Mouse (Mus musculus): ENCODE data around the gene Gpc6. TPM values are rescaled to one million over a fixed set of nuclear protein-coding genes. Genes with fewer than 3 reads are reported as not detected.

Gpc6 gene
- polyA plus RNA-seq, 1 experiment from 2014 or later: 11.4 TPM

- no peak overlapping the region for H3K4me2 ChIP-seq (replicated peaks; ENCODE audit: low read depth)
These were observed 644.2 kb downstream of the Gpc6 start for GRCm38 (mm10) chr14:117569278-117569677.

DNA sequence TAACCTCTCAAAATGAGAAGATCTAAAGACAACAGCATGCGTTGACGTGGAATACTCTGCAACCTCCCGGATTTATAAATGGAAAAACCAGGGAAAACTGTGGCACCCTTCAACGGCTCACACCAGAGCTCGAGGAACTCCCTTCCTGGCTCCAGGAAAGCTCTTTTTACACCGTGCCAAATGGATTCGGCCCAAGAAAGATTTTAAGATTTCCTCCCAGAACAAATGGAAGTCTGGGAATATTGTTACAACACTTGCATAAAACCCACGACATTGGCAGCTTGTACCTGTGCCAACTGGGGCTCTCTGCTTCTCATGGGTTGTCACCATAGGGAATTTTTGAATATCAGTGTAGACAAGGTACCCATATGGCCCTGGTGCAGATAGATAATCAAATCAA, 647.1 kb downstream of the Gpc6 start:
- Histone ChIP-seq H3K4me2 (replicated peaks; ENCODE audit: low read depth) (no peak overlapping the region), H3K27me3 (ENCODE audit: control insufficient read depth, insufficient read depth, low read length) (no peaks in the 10 kb centered on the region), H3K4me3 (ENCODE audit: low read depth, low read length) (no peak overlapping the region), H3K4me1 (replicated peaks; ENCODE audit: control insufficient read depth, insufficient read depth) (no peaks in the 10 kb centered on the region), H3K27ac (replicated peaks) (no peak overlapping the region), H3K9me3 (ENCODE audit: control insufficient read depth, low read length) (no peaks in the 10 kb centered on the region), H3K9ac (ENCODE audit: low read length) (no peak overlapping the region), H3K36me3 (ENCODE audit: control insufficient read depth, insufficient read depth, low read length) (no peaks in the 10 kb centered on the region)
- TF ChIP-seq EP300 (optimal IDR thresholded peaks at IDR 0.05): no peak
- TF ChIP-seq CTCF (IDR thresholded peaks at IDR 0.05; ENCODE audit: low read depth): no peak
- DNase-seq (ENCODE audit: low spot score) (no peak), ATAC-seq (ENCODE audit: low FRiP score, low TSS enrichment) (no peak)
- 37% methylated on average over 8 of the region's 8 CpGs for WGBS

More at GRCm38 (mm10) chr14:117569278-117569677, 644.2 kb downstream of the Gpc6 start:
- no peaks in the 10 kb centered on the region for H3K36me3 ChIP-seq (ENCODE audit: control insufficient read depth, insufficient read depth, low read length)
- H3K27me3 ChIP-seq (ENCODE audit: control insufficient read depth, insufficient read depth, low read length): no peaks in the 10 kb centered on the region
- no peak for TF ChIP-seq CTCF (IDR thresholded peaks at IDR 0.05; ENCODE audit: low read depth)
- TF ChIP-seq EP300 (optimal IDR thresholded peaks at IDR 0.05): no peak
- no peak overlapping the region for H3K9ac ChIP-seq (ENCODE audit: low read length)
- H3K9me3 ChIP-seq (ENCODE audit: control insufficient read depth, low read length): no peaks in the 10 kb centered on the region
- H3K4me3 ChIP-seq (ENCODE audit: low read depth, low read length): no peak overlapping the region
- ATAC-seq (ENCODE audit: low FRiP score, low TSS enrichment) (no peak), DNase-seq (ENCODE audit: low spot score) (no peak)
- no peak overlapping the region for H3K27ac ChIP-seq (replicated peaks)
- 77% methylated on average over 4 of the region's 4 CpGs for WGBS
- no peaks in the 10 kb centered on the region for H3K4me1 ChIP-seq (replicated peaks; ENCODE audit: control insufficient read depth, insufficient read depth)

DNA sequence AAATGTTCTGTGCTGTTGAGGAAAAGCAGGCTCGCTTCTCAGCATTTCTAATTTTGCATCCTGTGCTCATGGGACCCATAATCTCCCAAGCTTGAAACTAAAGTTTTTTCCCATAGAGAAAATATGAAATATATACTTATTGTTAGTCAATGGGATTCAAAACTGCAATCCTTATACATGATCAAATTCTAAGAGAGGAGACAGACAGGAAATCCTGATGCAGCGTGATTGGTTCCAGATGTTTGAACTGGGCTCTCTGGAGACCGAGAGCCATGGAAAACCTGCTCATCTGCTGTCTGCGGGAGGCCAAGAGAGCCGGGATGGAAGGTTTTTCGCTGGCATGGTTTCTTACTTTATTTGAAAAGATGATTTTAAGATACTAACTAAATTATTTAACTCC, 649.1 kb downstream of the Gpc6 start:
- no peaks in the 10 kb centered on the region for H3K27me3 ChIP-seq (ENCODE audit: control insufficient read depth, insufficient read depth, low read length)
- 84% methylated on average over 6 of the region's 6 CpGs for WGBS
- TF ChIP-seq EP300 (optimal IDR thresholded peaks at IDR 0.05) (no peak), CTCF (IDR thresholded peaks at IDR 0.05; ENCODE audit: low read depth) (no peak)

GRCm38 (mm10) chr14:117581740-117582139, 656.6 kb downstream of the Gpc6 start:
- H3K4me3 ChIP-seq (ENCODE audit: low read depth, low read length): no peak overlapping the region
- DNase-seq (ENCODE audit: low spot score) (no peak), ATAC-seq (ENCODE audit: low FRiP score, low TSS enrichment) (no peak)
- H3K9me3 ChIP-seq (ENCODE audit: control insufficient read depth, low read length): no peaks in the 10 kb centered on the region
- H3K27me3 ChIP-seq (ENCODE audit: control insufficient read depth, insufficient read depth, low read length): no peaks in the 10 kb centered on the region
- H3K27ac ChIP-seq (replicated peaks): no peak overlapping the region
- no peaks in the 10 kb centered on the region for H3K36me3 ChIP-seq (ENCODE audit: control insufficient read depth, insufficient read depth, low read length)
- no peak overlapping the region for H3K4me2 ChIP-seq (replicated peaks; ENCODE audit: low read depth)
- H3K9ac ChIP-seq (ENCODE audit: low read length): no peak overlapping the region
- TF ChIP-seq CTCF (IDR thresholded peaks at IDR 0.05; ENCODE audit: low read depth): no peak
- no peak for TF ChIP-seq EP300 (optimal IDR thresholded peaks at IDR 0.05)
- H3K4me1 ChIP-seq (replicated peaks; ENCODE audit: control insufficient read depth, insufficient read depth): no peaks in the 10 kb centered on the region
- 93% methylated on average over 6 of the region's 6 CpGs for WGBS

More for the DNA sequence above, 649.1 kb downstream of the Gpc6 start:
- Histone ChIP-seq H3K9me3 (ENCODE audit: control insufficient read depth, low read length) (no peaks in the 10 kb centered on the region), H3K4me1 (replicated peaks; ENCODE audit: control insufficient read depth, insufficient read depth) (no peaks in the 10 kb centered on the region), H3K36me3 (ENCODE audit: control insufficient read depth, insufficient read depth, low read length) (no peaks in the 10 kb centered on the region), H3K4me2 (replicated peaks; ENCODE audit: low read depth) (no peak overlapping the region), H3K4me3 (ENCODE audit: low read depth, low read length) (no peak overlapping the region), H3K27ac (replicated peaks) (no peak overlapping the region), H3K9ac (ENCODE audit: low read length) (no peak overlapping the region)
- DNase-seq (ENCODE audit: low spot score) (no peak), ATAC-seq (ENCODE audit: low FRiP score, low TSS enrichment) (no peak)

- Histone ChIP-seq H3K9me3 (ENCODE audit: control insufficient read depth, low read length) (no peaks in the 10 kb centered on the region), H3K9ac (ENCODE audit: low read length) (no peak overlapping the region), H3K27me3 (ENCODE audit: control insufficient read depth, insufficient read depth, low read length) (no peaks in the 10 kb centered on the region), H3K27ac (replicated peaks) (no peak overlapping the region), H3K4me2 (replicated peaks; ENCODE audit: low read depth) (no peak overlapping the region), H3K4me1 (replicated peaks; ENCODE audit: control insufficient read depth, insufficient read depth) (no peaks in the 10 kb centered on the region), H3K4me3 (ENCODE audit: low read depth, low read length) (no peak overlapping the region), H3K36me3 (ENCODE audit: control insufficient read depth, insufficient read depth, low read length) (no peaks in the 10 kb centered on the region)
- WGBS: 65% methylated on average over 5 of the region's 5 CpGs
- TF ChIP-seq EP300 (optimal IDR thresholded peaks at IDR 0.05) (no peak), CTCF (IDR thresholded peaks at IDR 0.05; ENCODE audit: low read depth) (no peak)
- no peak for DNase-seq (ENCODE audit: low spot score)
- no peak for ATAC-seq (ENCODE audit: low FRiP score, low TSS enrichment)
These were observed 674.6 kb downstream of the Gpc6 start for GRCm38 (mm10) chr14:117599758-117600157.

- H3K4me3 ChIP-seq (ENCODE audit: low read depth, low read length): no peak overlapping the region
- no peaks in the 10 kb centered on the region for H3K9me3 ChIP-seq (ENCODE audit: control insufficient read depth, low read length)
- TF ChIP-seq EP300 (optimal IDR thresholded peaks at IDR 0.05) (no peak), CTCF (IDR thresholded peaks at IDR 0.05; ENCODE audit: low read depth) (no peak)
- 89% methylated on average over 1 of the region's 1 CpGs for WGBS
- H3K4me2 ChIP-seq (replicated peaks; ENCODE audit: low read depth): no peak overlapping the region
- H3K4me1 ChIP-seq (replicated peaks; ENCODE audit: control insufficient read depth, insufficient read depth): no peaks in the 10 kb centered on the region
- ATAC-seq (ENCODE audit: low FRiP score, low TSS enrichment) (no peak), DNase-seq (ENCODE audit: low spot score) (no peak)
- no peaks in the 10 kb centered on the region for H3K36me3 ChIP-seq (ENCODE audit: control insufficient read depth, insufficient read depth, low read length)
- no peak overlapping the region for H3K9ac ChIP-seq (ENCODE audit: low read length)
- H3K27ac ChIP-seq (replicated peaks): no peak overlapping the region
- H3K27me3 ChIP-seq (ENCODE audit: control insufficient read depth, insufficient read depth, low read length): no peaks in the 10 kb centered on the region
These were observed 678.7 kb downstream of the Gpc6 start for GRCm38 (mm10) chr14:117603837-117604236.

Measured in stomach, postnatal 0 days (tissue).